Mouse (Mus musculus) spleen, adult 12 weeks (tissue): ENCODE data around the gene Cpa2.

Source experiments
- DNase-seq: peaks from one replicate; pipeline ENCODE4 v3.0.0; 2022; ENCODE audit warnings: low spot score

Gene Cpa2

GRCm38 (mm10) chr6:30579961-30580840 lies 38.8 kb downstream of the Cpa2 start:
- DNase-seq: no peak

GRCm38 (mm10) chr6:30580841-30581176 lies 39.4 kb downstream of the Cpa2 start:
- no peak for DNase-seq

- DNase-seq: no peak
These were observed 45.6 kb downstream of the Cpa2 start for GRCm38 (mm10) chr6:30586886-30587442.

- no peak for DNase-seq
These were observed 48.4 kb downstream of the Cpa2 start for GRCm38 (mm10) chr6:30589819-30590218.

GRCm38 (mm10) chr6:30591851-30592404 lies 50.5 kb downstream of the Cpa2 start:
- no peak for DNase-seq

GRCm38 (mm10) chr6:30592417-30592974 lies 51.1 kb downstream of the Cpa2 start:
- no peak for DNase-seq

- no peak for DNase-seq
These were observed 53.0 kb downstream of the Cpa2 start for GRCm38 (mm10) chr6:30594364-30594763.

GRCm38 (mm10) chr6:30596230-30596898 lies 55.0 kb downstream of the Cpa2 start:
- DNase-seq: no peak

GRCm38 (mm10) chr6:30600033-30600432 lies 58.7 kb downstream of the Cpa2 start:
- no peak for DNase-seq

- DNase-seq: no peak
These were observed 59.6 kb downstream of the Cpa2 start for GRCm38 (mm10) chr6:30600995-30601394.

- no peak for DNase-seq
These were observed 63.0 kb downstream of the Cpa2 start for GRCm38 (mm10) chr6:30604342-30604867.

- DNase-seq: no peak
These were observed 63.7 kb downstream of the Cpa2 start for GRCm38 (mm10) chr6:30605111-30605510.

- no peak for DNase-seq
These were observed 64.3 kb downstream of the Cpa2 start for GRCm38 (mm10) chr6:30605672-30606071.

GRCm38 (mm10) chr6:30610710-30611109 lies 69.3 kb downstream of the Cpa2 start, which contains the start of gene Cpa5:
Gene Cpa5 (plus strand): TSS chr6:30611010.
- no peak for DNase-seq

GRCm38 (mm10) chr6:30611212-30611611 lies 69.8 kb downstream of the Cpa2 start:
- no peak for DNase-seq
